Mouse (Mus musculus) liver, embryonic 13.5 days (tissue): ENCODE results near the gene C5ar1. TPM values are rescaled to one million over a fixed set of nuclear protein-coding genes. Genes with fewer than 3 reads are reported as not detected.

Experiments
- ATAC-seq: fragments of 200-750 bp; cut with Nextera tagmentation; 2 replicates; pipeline ENCODE4 v1.8.0; 2017; ENCODE audit warnings: low read depth, mild to moderate bottlenecking, moderate number of reproducible peaks, moderate library complexity
- DNase-seq: peaks from one replicate; pipeline ENCODE4 v3.0.0; 2022
- H3K27ac ChIP-seq: fragments of 300-500 bp; sonication (generic); 2 replicates; pipeline ENCODE4 v1.5.1; 2015; ENCODE audit warnings: moderate library complexity, mild to moderate bottlenecking, inconsistent platforms
- H3K27me3 ChIP-seq: fragments of 300-500 bp; sonication (generic); 2 replicates; pipeline ENCODE4 v1.6.1; 2015; ENCODE audit warnings: mild to moderate bottlenecking, inconsistent platforms
- H3K36me3 ChIP-seq: fragments of 300-500 bp; sonication (generic); 2 replicates; pipeline ENCODE4 v1.6.1; 2015; ENCODE audit warnings: mild to moderate bottlenecking, inconsistent platforms
- H3K4me1 ChIP-seq: fragments of 300-500 bp; sonication (generic); replicated peaks from 2 replicates; pipeline ENCODE4 v1.6.1; 2015; ENCODE audit warnings: inconsistent platforms
- H3K4me2 ChIP-seq: fragments of 300-500 bp; sonication (generic); 2 replicates; pipeline ENCODE4 v1.6.1; 2015; ENCODE audit warnings: inconsistent platforms, mild to moderate bottlenecking, moderate library complexity
- H3K4me3 ChIP-seq: fragments of 300-500 bp; sonication (generic); replicated peaks from 2 replicates; pipeline ENCODE4 v1.5.1; 2015; ENCODE audit warnings: mild to moderate bottlenecking, inconsistent platforms
- H3K9ac ChIP-seq: fragments of 300-500 bp; sonication (generic); 2 replicates; pipeline ENCODE4 v1.6.1; 2015; ENCODE audit warnings: mild to moderate bottlenecking, inconsistent platforms
- H3K9me3 ChIP-seq: fragments of 300-500 bp; sonication (generic); replicated peaks from 2 replicates; pipeline ENCODE4 v1.6.1; 2016; ENCODE audit warnings: inconsistent platforms
- WGBS: fragments of 180-500 bp; shearing (Covaris S2); methylation state at CpG from one replicate; pipeline ENCODE4 v1.1.7; 2015; ENCODE audit not compliant: insufficient replicate concordance; 5-methylcytosine and 5-hydroxymethylcytosine counted together
- polyA plus RNA-seq: library from polyadenylated mRNA; unstranded; fragments of >200 nt; fragmentation: Nextera tagmentation; extraction: Ambion mirVana; gene quantifications from 2 replicates; pipeline ENCODE4 v1.2.1, GENCODE M21; 2015

C5ar1 gene
- polyA plus RNA-seq, 1 experiment from 2014 or later: 1.4 TPM

GRCm38 (mm10) chr7:16197166-16197565, 62.2 kb downstream of the C5ar1 start:
- Histone ChIP-seq H3K4me1 (0 out of 2 replicates have a peak, but pooled peaks cover 5% of the 10 kb centered on the region), H3K4me3 (no peak overlapping the region), H3K27ac (no peak overlapping the region), H3K9me3 (no peaks in the 10 kb centered on the region), H3K27me3 (no peaks in the 10 kb centered on the region), H3K4me2 (no peak overlapping the region), H3K9ac (no peak overlapping the region), H3K36me3 (peaks cover 40% of the 10 kb centered on the region)
- no peak for DNase-seq
- ATAC-seq: no peak
- WGBS: 55% methylated on average over 5 of the region's 5 CpGs

Other genes with a start within 250 kb of the C5ar1 start
- gene Bicra, start 211.6 kb downstream of the C5ar1 start, polyA plus RNA-seq: 1.4 TPM in 2 replicates
- 0.02 TPM in 1 of 2 replicates, not detected in the other for gene Zfp541, start 197.7 kb downstream of the C5ar1 start, polyA plus RNA-seq
- gene Napa, start 161.1 kb downstream of the C5ar1 start, polyA plus RNA-seq: 159 and 165 TPM in 2 replicates
- gene Kptn, start 139.6 kb downstream of the C5ar1 start, polyA plus RNA-seq: 11.1 and 11.5 TPM in 2 replicates
- gene Slc8a2, start 129.7 kb downstream of the C5ar1 start, polyA plus RNA-seq: not detected in 2 replicates
- gene Meis3, start 84.5 kb downstream of the C5ar1 start, polyA plus RNA-seq: 2.1 and 2.3 TPM in 2 replicates
- gene Dhx34, start 37.5 kb downstream of the C5ar1 start, polyA plus RNA-seq: 6.0 and 6.4 TPM in 2 replicates
- 0.72 and 0.77 TPM in 2 replicates for gene C5ar2, start 15.4 kb downstream of the C5ar1 start, polyA plus RNA-seq
- gene Inafm1, start 14.1 kb upstream of the C5ar1 start, polyA plus RNA-seq: 3.9 and 4.4 TPM in 2 replicates
- gene Ccdc9, start 27.3 kb upstream of the C5ar1 start, polyA plus RNA-seq: 12.6 and 17.5 TPM in 2 replicates
- gene Bbc3, start 48.9 kb upstream of the C5ar1 start, polyA plus RNA-seq: 4.1 and 4.5 TPM in 2 replicates
- 144 and 161 TPM in 2 replicates for gene Sae1, start 128.3 kb upstream of the C5ar1 start, polyA plus RNA-seq
- 8.2 and 8.3 TPM in 2 replicates for gene Zc3h4, start 141.4 kb upstream of the C5ar1 start, polyA plus RNA-seq
- 30.0 and 35.4 TPM in 2 replicates for gene Tmem160, start 193.2 kb upstream of the C5ar1 start, polyA plus RNA-seq
- gene Npas1, start 218.2 kb upstream of the C5ar1 start, polyA plus RNA-seq: 0.13 and 0.16 TPM in 2 replicates